Mouse (Mus musculus) bone marrow, adult 2 months (tissue): ENCODE measurements around the gene Spdya.

ENCODE experiments used
- CTCF ChIP-seq: fragments of 200-500 bp; IDR thresholded peaks from 2 replicates; pipeline ENCODE4 v1.5.1; 2011; ENCODE audit warnings: low read length, control low read depth; ENCODE audit not compliant: control insufficient read depth, insufficient read depth
- POLR2A ChIP-seq: fragments of 200-500 bp; IDR thresholded peaks from 2 replicates; pipeline ENCODE4 v1.6.1; 2011; ENCODE audit warnings: low read depth, mild to moderate bottlenecking, control low read depth, low read length, borderline replicate concordance; ENCODE audit not compliant: control insufficient read depth

DNA sequence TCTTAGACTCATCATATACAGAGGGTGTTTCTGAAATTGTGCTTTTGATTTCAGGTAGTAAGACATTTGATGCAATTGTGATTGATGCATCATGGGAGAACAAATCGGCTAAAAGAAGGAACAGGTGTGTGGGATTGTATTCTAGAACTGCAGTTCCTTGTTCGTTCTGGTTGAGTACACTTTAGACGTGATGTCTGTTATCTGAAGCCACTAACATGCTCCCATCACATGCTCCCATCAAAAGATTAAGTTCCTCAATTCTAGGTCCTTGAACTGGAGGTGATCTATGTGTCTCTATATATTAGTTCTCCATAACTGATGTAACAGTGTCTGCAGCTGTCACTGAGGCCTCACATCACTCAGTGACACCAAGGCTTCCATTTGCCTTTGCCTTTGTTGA is 14.7 kb upstream of the Spdya start:
- no peak for TF ChIP-seq CTCF
- no peak for TF ChIP-seq POLR2A
